Mouse (Mus musculus): Measurements from ENCODE around the gene Tmc8.

Gene Tmc8

GRCm38 (mm10) chr11:117781993-117782704 lies at the start of gene Tmc8, which contains the start of gene Tmc6:
Gene Tmc8, plus strand, starts transcription at chr11:117782076.
Gene Tmc6, minus strand, starts transcription at chr11:117782198.
- WGBS = 69% methylated on average over 24 of the region's 24 CpGs

- 49% methylated on average over 5 of the region's 5 CpGs for WGBS
These were observed 45.7 kb upstream of the Tmc8 start for GRCm38 (mm10) chr11:117736037-117736689.

GRCm38 (mm10) chr11:117738123-117738522 lies 43.8 kb upstream of the Tmc8 start:
- 89% methylated on average over 5 of the region's 5 CpGs for WGBS

DNA sequence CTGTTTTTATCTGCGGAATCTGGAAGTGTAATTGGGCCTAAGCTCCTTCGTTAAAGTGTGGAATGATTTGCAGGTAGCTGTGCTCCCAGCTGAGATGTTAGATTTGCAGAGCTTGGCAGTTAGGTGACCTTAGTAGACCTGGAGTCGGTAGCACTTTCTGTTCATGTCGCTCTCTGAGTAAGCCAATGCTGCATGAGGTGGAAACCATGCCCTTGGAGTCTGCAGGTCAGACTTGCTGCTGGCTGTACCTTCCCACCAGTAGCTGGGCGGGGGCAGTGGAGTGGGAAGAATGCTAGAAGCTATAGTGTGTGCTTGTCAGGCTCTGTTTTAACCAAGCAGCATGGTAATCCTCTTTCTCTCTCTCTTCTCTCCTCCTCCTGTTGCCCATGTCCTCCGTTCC lies 40.7 kb upstream of the Tmc8 start:
- WGBS = 78% methylated on average over 6 of the region's 6 CpGs

DNA sequence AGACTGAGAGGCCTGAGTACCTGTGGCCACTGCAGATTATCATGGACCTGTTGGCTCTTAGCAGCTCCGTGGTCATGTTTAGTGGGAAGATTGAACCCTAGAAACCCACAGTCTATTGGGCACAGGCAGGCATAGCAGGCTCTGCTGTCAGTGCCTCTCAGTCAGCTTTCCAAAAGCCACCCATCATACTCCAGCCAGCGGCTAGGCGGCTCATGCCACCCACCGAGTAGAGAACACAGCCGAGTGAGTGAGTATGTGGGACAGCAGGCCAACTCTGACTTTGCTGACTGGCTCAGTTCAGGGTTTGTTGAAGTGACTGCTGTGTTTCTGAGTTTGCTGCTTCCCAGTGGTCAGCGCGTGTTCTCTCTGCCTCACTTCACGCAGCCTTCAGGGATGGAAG lies 39.6 kb upstream of the Tmc8 start:
- 66% methylated on average over 8 of the region's 8 CpGs for WGBS

GRCm38 (mm10) chr11:117742715-117743114 lies 39.2 kb upstream of the Tmc8 start:
- WGBS = 62% methylated on average over 8 of the region's 8 CpGs

DNA sequence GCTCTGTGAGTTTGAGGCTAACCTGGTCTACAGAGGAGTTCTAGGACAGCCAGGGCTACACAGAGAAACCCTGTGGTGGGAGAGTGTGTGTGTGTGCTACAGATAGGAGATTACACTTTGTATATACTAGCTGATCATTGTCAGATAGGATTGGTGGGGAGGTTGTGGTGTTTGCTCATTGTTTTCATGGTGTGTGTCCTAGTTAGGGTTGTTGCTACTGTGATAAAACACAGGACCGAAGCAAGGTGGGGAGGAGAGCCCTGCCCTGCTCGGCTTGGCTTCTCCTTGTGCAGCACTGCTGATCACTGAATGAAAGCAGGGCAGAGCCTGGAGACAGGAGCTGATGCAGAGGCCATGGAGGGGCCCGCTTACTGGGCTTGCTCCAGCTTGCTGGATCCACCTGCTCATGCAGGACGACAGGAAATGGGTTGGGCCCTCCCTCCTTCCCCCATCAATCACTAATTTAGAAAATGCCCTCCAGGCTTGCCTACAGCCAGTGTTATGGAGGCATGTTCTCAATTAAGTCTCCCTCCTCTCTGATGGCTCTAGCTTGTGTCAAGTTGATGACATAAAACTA lies 38.3 kb upstream of the Tmc8 start:
- WGBS = 83% methylated on average over 4 of the region's 4 CpGs

GRCm38 (mm10) chr11:117748628-117749027 lies 33.2 kb upstream of the Tmc8 start:
- whole genome bisulfite sequencing = 76% methylated on average over 4 of the region's 4 CpGs

DNA sequence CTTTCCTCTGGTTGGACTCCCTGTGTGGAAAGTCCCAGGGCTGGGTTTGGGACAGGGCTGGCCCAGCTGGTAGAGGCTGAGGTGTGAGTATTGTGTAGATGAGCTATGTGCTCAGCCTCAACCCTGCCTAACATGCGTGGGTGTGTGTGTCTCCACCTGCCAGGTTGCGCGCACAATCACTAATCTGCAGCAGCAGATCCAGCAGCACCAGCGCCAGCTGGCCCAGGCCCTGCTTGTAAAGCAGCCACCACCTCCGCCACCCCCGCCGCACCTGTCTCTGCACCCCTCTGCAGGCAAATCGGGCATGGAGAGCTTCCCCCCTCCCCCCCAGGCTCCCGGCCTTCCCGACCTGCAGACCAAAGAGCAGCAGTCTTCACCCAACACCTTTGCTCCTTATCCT lies 32.5 kb upstream of the Tmc8 start:
- 51% methylated on average over 10 of the region's 10 CpGs for WGBS

GRCm38 (mm10) chr11:117751544-117751943 lies 30.3 kb upstream of the Tmc8 start:
- WGBS = 53% methylated on average over 6 of the region's 6 CpGs

DNA sequence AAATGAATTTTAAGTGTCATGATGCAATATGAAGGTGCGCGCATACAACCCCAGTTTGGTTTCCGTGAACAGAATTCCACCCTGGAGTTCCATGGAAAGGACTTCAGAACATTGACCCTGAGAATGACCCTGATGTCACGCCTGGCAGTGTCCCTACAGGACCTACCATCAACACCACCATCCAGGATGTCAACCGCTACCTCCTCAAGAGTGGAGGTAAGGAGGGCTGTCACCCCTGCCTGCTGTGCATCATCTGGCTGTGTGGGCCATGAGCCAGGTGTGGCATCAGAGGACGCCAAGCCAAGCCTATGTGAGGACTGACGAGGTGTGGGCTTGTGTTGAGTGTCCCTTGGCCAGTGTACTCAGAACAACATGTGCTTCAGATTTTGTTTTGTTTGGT lies 26.0 kb upstream of the Tmc8 start:
- WGBS = 97% methylated on average over 7 of the region's 7 CpGs

GRCm38 (mm10) chr11:117759267-117759666 lies 22.6 kb upstream of the Tmc8 start:
- WGBS = 77% methylated on average over 10 of the region's 10 CpGs

- WGBS = 74% methylated on average over 26 of the region's 26 CpGs
These were observed 21.3 kb upstream of the Tmc8 start for GRCm38 (mm10) chr11:117760374-117761119.

DNA sequence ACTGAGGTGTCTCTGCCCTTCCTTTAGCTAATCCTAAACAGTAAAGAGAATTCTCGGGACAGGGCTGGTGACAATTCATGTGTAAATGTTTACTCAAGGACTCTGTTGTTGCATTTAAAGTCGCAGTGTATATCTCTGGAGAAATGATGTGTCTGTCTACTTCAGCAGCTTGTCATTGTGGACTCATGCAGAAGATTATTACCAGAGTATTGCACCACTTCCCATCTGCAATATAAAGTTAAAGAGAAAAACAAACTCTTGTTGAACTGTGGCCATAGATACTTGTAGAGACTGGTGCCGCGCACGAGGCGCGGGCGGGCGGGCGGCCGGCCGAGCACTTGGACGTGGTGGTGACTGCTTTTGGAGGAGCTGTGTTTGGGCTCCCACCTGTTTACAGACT lies 20.1 kb upstream of the Tmc8 start:
- 65% methylated on average over 13 of the region's 13 CpGs for WGBS

- WGBS = 51% methylated on average over 12 of the region's 12 CpGs
These were observed 19.6 kb upstream of the Tmc8 start for GRCm38 (mm10) chr11:117762246-117762645.

DNA sequence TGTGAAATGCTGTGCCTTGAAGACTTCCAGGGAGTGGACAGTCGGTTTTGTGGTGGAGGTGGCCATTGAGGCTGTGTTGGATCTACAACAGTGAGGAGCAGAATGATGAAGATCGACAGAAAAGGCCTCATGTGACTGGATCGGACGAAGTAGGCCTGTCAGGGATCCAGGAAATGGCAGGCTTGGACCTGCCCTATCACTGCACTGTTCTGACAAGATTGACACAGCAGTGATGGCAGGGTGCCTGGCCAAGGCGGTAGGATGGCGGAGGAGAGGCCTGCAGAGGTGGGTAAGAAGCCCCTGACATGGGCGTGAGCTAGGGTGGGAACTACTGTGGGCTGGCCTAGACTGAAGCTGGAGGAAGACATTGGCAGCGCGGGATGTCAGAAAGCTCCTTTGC lies 17.6 kb upstream of the Tmc8 start:
- WGBS = 84% methylated on average over 9 of the region's 9 CpGs

DNA sequence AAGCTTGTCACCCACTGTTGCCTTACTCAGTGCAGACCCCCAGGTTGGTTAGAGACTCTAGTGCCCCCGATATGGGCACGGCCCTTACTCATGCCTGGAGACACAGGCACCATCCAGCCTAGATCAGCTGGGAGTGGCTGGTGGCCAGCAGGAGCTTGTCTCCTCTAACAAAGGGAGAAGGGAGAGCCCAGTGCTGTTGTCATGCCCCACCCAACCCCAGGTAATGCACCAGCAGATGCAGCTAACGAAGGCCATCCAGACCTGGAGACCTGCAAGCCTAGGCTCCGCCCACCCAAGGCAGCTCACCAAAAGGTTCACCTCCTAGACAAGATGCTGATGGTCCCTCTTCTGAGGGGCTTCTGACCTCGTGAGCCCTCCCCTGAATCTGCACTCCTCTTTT lies 16.5 kb upstream of the Tmc8 start:
- 92% methylated on average over 5 of the region's 5 CpGs for WGBS

DNA sequence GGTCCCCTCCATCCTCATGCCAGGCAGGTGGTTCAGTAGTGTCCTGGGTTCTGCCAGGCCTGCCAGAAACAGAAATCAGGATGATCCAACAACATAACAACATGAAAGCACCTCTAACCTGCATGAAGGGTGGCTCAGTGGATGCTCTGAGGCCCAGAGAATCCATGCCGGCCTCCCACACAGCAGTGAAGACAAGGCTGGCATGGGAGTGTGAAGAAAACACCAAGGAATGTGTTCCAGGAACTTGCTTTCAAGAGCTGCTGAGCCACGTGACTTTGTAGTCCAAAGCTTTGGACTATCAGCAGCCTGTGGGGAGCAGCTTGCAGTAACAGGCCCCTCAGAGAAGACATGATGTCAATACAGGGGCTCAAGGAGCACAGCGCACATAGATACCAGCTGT lies 15.6 kb upstream of the Tmc8 start:
- 57% methylated on average over 3 of the region's 3 CpGs for WGBS

GRCm38 (mm10) chr11:117768725-117769682 lies 12.9 kb upstream of the Tmc8 start:
- 58% methylated on average over 20 of the region's 20 CpGs for WGBS

- 41% methylated on average over 7 of the region's 7 CpGs for WGBS
These were observed 12.2 kb upstream of the Tmc8 start for GRCm38 (mm10) chr11:117769683-117770047.

DNA sequence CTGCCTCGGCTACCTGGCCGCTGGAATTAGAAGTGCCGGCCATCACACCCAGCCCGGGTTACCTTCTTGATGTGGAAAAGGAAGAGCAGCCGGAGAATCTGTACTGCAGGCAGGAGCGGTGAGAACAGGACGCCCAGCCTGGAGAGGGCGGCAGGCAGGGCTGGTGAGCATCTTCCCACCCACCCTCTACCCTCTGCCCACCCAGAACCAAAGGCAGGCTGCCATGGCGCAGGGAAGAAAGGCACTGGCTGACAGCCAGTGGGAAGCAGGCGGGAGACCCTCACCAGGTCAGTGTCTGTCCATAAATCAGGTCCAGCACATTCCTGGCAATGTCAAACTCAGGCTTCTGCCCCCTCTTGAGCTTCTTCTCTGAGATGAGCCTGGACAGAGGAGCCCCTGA lies 11.5 kb upstream of the Tmc8 start:
- WGBS = 69% methylated on average over 10 of the region's 10 CpGs
